Mouse (Mus musculus) c-Kit-negative CD71-positive TER-119-positive erythroid progenitor cells, embryonic 14.5 days (primary cell): ENCODE measurements around the gene C2cd5.
"Not testable (repeated sequence)": the region's sequence is repeated elsewhere in the genome, so short reads cannot be mapped to it uniquely, and the experiment has no call there.

Source experiments
- DNase-seq: peaks from one replicate; pipeline ENCODE4 v3.0.0-alpha.2; 2013; ENCODE audit warnings: low read depth, low spot score

The C2cd5 gene

DNA sequence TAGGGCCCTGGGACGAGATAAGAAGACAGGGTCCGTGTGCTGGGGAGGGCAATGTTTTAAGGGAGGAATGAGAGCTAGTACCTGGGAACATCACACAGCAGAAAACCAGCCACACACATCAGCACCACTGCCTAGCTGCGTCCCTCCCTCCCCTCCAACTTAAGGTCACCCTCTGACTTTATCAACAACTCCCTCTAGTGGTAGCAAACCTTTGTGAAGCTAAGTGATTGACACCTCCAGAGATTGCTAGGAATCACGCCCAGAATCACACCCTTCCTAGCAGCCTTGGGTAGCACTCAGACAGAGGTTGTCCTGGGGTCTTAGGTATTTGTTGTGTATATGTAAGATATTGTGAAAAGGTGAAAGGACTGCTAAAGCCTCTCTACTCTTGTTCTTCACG lies 79.3 kb downstream of the C2cd5 start:
- DNase-seq = peak; percentile 11

DNA sequence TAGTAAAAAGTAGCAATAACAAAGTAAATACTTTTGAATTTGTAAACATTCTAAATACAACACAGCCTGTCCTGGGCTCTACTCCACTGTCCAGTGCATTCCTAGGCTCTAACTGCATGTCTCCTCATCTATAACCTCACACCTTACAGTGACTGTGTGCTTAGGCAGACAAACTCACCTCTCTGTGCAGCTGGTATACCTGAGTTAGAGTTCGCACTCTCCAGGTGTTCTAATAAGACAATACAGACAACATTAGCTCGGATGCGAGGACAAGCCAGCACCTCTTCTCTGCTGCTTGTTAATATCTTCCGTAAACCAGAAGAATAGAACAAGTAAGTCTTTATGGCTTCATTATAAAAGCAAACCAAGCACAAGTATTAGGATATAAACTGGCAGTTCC lies 79.8 kb downstream of the C2cd5 start:
- DNase-seq = no peak

DNA sequence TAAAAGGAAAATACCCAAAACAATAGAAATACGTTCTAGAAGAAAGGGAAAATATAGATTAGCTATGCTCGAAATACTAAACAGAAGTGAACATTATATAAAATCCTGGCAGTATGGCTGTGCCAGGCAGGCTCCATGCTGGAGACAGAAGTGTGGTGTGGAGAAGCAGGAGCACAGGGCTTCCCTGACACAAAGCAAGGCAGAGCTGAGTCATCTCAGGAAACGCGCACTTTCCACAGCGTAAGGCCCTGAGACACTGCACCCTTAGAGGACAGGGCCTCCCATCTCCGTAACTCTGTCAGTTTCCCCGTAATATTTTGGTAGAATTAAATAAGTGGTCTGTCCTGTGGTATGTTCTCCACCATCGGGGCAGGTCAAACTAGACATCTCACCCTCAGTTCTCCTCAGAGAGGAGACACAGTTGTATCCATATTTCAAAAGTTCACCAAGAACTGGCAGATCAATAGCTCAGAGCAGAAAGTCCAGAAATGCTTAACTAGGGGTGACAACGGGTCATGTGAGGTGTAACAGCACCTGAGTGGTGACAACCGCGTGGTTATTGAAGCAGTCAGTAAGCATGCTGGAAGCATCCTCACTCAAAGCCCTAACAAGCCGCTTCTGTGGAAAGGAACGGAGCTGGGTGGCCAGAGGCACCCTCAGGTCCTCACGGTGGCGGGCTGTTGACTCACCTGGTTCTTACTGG lies 87.3 kb downstream of the C2cd5 start:
- no peak for DNase-seq

DNA sequence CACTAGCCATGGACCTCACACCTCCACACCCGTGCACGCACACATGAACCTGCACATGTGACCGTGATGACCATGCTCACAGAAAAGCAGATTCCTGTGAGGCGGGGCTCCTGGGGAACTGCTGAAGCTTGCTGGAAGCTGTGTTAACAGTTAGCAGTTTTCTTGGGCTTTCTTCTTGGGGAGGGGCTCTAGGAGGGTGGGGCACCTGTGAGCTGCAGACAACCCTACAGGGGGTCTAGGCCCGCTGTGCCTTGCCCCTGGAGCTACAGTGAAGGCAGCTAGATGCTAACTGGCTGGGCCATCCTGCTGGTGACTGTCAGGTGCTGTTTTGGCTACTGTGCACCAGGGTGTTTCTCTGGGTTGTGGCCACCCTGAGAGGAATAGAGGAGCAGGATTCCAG lies 91.1 kb downstream of the C2cd5 start:
- no peak for DNase-seq

DNA sequence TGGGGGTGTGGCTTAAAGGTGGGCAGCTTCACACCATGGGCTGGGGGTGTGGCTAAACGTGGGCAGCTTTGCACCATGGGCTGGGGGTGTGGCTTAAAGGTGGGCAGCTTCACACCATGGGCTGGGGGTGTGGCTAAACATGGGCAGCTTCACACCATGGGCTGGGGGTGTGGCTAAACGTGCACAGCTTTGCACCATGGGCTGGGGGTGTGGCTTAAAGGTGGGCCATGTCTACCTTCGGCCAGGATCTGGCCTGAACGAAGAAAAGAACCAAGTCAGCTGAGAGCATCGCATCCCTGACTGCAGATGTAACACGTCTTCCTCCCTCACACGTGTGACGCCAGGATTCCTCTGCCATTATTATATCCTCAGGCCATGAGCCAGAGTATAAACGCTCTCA lies 94.7 kb downstream of the C2cd5 start:
- not testable (repeated sequence) for DNase-seq

DNA sequence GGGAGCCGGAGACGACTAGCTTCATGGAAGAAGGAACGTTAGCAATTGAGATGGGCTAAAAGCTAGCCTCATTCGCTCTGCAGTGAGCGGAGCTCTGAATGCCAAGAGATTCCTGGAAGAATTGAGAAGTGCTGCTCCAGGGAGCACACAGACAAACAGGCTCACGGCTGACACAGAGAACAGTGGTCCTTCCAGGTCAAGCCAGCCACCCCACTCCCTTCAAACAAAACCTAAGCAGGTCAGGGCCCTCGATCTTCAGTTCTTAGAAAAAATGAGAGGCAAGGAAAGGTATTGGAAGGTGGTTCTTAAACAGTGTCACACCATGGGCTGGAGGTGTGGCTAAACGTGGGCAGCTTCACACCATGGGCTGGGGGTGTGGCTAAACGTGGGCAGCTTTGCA lies 95.1 kb downstream of the C2cd5 start:
- DNase-seq = no peak

DNA sequence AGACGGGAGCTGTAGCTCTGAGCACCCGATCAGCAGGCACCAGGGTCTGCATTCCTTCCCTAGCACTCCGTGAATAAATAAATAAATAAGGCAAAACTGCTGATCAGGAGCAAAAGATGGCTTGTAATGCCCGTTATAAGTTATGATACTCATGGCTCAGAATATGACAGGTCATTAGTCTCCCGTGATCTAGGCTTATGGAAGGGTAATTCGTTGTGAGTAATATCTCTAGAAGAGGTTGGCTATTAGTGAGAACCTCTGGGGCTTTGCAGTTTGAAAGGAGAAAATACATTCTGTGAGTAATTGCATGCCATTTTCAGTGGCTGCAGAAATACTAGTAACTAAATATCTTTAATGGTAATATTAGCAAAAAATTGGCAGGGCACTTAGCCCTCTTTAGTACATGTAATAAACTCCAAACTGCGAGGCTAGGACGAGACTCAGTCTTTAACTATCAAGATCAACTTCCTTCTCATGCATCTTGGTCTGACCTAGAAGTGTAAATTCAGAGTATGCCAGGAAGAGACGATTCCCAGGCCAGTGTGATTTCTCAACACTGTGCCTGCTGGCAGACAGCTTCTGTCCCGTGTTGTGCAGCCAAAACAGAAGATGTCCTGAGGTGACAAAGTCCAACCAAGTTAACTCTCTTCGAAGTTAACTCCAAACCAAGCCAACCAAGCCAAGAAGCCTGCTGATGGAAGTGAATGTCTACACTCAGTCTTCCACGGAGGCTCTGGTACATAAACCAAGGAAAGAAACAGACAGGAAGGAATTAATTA lies 101.5 kb downstream of the C2cd5 start:
- no peak for DNase-seq

DNA sequence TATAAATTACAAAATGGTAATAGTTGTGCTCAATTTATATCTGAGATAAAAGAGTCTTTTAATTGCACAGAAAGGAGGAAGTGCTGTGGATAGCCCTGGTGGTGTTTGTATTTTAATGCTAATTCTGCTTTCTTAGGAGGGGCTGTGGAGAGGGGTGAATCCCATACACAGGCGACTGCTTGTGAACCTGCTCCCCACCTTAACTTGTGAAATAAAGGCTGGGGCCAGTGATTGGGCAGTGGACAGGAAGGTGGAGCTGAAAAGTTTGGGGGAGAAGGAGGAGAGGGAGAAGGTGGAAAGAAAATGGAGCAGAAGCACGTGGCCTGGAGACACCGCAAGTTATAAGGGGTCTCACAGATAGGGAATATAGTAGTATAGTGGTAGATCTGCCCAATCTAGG lies 103.1 kb downstream of the C2cd5 start:
- no peak for DNase-seq

DNA sequence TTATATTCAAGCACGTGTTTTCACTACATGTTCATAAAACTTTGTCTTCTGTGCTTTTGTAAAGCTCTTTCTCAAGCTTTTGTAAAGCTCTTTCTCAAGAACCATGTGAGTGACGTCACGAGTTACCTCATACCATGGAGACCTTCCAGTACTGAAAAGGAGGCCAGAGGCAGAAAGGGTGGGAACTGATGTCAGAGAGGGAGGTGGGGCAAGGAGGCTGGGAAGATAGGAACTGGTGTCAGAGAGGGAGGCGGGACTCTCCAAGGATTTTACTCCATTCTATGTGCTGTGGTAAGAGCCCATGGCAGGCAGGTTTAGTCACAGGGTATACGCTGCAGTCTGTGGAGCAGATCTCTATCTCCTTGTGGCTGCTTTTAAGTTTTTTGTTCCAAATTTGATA lies 104.4 kb downstream of the C2cd5 start:
- DNase-seq = no peak

DNA sequence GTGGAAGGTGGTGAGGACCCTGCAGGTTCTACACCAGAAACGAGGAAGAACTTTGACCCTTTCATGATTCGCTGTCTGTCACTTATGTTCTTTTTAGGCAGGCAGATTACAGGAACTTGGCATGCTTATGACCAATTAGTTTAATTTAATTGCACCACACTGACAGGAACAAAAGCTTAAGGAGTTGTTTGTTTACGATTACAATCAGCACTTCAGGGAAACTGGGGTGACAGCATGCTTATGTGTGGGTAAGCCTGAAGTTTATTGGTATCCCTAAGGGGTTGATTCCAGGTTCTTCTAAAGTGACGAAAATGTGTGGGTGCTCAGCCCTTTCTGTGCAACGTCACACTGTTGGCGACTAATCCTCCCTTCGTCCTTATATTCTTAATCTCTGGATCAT lies 105.1 kb downstream of the C2cd5 start:
- no peak for DNase-seq

DNA sequence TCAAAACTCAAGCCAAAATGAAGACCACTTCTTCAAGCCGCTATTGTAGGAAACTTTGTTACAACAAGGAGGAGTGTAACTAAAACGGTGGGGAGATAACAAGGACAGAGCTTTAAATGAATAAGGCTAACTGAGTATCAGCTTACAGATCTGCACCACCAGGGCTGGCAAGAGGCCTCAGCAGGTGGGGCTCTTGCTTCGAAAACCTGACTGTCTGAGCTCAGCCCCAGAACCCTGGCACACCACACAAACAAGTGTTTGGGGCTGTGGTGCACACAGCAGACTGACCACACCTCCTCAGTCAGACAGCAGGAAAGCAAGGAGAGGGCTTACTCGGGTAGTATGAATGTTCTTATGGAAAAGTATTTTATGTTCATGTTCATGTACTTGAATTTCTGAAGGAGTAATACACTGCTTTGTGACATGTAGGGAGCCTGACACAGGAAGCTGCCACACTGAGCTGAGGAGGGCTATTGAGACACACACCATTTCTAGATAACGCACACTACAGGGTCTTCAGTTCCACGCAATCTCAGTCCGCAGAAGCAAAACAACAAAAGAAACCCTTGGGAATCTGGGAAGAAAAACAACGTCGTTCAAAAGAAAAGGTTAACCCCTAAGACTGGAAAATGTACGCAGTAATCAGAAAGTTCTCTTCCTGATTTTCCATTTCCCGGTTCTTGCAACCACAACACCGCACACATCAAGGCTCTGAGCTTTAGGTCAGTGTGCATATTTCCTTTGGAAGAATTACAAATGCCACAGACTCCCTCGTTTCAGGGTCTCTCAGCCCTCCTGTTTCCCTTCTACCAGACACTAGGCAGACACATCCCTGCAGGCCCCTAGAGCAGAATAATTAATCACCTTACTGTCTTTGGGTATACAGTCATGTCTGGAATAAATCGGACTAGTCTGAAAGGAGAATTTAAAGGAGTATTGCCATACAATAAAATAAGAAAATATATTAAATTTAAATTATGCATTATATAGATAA lies 105.9 kb downstream of the C2cd5 start:
- no peak for DNase-seq

DNA sequence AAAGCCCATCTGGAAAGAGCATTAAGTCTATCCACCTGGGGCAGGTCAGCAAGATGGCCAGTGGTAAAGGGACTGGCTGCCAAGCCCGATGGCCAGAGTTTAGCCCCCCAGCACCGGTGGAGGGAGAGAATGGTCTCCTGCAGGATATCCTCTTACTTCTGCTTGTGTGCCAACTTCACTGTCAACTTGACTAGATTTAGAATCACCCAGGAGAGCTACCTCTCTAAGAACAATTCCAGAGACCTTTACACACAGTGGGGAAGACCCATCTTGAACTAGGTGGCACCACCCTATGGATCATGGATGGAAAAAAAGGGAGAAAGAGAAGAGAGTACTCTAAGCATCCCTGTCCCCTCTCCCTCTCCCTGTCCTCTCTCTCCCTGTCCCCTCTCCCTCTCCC lies 107.0 kb downstream of the C2cd5 start:
- DNase-seq = no peak

DNA sequence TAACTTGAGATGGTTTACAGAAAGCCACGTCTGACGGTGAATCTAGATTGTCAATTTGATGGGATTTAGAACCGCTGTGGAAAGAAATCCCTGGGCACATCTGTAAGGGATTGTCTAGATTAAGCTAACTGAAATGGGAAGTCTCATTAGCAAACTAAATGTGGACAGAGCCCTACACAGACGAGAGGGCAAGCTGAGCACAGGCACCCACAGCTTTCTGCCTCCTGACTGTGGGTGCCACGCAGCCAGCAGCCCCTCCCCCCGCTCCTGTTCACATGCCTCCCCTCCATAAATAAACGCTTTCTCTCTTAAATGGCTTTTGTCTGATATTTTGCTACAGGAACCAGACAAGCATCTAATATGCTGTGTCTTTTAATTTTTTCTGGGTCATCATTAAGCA lies 107.8 kb downstream of the C2cd5 start:
- no peak for DNase-seq

DNA sequence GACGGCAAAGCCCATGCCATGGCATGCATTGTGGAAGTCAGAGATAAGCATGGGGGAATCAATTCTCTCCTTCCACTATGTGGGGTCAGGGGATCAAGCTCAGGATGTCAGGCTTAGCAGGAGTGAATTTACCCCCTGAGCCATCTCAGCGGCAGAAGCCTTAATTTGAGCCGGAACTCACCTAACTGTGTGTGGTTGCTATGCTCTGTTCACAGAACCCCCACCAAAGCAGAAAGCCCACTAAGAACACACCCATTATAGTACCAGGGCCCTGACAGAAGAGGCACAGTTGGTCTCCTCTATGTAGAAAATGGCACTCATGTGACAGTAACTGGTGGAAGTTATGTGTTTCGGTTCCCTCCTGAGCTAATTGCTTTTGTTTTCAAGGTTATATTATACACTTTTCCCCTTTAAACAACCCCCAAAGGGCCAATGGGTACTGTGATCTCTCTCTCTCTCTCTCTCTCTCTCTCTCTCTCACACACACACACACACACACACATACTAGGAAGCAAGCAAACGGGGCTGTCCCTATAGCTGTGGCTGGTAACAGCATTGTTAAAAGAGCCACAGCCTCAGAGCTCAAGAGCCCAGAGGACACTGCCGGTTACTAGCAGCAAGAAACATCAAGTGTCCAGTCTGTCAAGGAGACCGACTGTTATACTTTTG lies 108.4 kb downstream of the C2cd5 start:
- no peak for DNase-seq

DNA sequence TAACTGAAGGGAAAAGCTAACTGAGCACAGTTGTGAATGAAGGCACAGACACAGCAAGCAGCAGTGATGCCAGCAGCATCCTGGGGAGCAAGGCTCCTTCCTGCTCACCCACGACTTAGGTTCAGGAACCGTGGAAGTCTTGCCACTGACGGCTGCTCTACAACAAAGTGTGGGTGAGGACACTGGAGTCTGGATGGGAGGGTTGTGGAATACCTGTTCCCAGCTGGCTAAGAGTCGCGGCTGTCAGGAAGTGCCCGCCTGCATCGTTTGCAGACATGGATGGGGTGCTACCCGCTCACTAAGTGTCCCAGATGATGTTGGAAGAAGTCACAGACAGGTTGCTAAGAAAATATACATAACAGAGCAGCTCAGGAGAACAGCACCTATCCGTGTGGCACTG lies 109.4 kb downstream of the C2cd5 start:
- no peak for DNase-seq

DNA sequence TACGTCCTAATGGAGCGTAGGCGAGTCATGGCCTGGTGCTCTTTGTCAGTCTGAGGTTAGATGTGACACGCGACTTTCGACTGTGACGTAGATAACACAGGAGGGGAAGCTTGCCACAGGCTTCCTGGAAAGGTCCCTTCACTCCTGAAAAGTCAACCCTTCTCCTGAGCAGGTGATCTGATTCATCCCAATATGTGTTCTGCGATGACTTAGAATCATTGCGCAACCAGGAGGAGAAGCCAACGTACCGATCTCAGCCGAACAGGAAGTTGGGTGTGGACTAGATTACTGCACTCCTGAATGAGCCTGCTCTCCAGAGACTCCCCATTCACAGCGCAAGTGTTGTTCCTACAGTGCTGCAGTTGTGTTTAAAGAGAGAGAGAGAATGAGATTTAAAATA lies 110.4 kb downstream of the C2cd5 start:
- no peak for DNase-seq

DNA sequence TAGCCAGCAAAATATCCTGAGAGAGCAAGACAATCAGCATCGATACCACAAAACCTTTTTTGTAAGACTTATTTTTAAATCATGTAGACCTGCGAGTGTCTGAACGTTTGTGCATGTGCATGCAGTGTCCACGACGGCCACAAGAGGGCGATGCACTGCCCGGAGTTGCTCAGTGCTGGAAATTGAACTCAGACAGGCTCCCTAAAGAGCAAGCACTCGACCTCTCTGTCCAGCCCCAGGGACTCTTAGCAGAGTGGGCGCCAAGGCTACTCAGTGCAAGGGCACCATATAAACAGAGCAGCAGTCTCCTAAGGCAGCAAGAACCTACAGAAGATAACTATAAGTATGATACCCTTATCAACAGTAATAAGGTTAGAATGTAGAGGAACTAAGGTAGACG lies 111.2 kb downstream of the C2cd5 start:
- peak; percentile 42 for DNase-seq

DNA sequence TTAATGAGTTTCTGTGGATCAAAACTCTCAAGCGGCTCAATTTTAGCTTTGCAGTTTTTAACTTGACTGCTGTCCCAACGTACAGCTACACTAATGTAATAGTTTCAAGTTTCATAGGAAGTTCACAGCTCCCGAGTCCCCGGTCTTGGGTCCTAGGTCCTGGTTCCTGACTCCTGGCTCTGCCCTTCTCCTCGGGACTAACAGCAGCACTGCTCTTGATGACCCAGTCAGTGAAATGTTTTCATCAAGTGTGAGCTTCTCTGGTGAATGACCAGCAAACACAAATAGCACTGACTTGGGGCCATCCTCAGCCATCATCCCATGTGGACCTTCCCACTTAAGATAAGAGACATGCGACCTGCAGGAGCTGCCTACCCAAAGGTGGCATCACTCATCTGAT lies 111.7 kb downstream of the C2cd5 start:
- no peak for DNase-seq

DNA sequence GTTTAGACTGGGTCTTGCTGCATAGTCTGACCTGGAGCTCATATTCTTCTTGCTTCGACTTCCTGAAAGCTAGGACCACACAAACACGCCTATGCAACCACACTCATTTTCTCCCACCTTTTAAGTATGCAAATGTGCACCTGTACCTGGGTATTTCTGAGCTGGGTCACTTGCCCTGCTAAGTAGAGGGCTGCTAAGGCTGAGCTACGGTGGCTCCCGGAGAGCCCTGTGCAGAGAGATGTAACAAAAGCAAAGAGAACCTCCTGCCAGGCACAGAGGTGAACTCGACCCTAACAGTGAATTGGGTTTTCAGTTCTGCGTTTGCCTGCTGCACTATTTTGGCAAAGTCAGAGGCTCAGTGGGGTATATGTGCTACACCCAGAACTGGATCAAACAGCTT lies 112.3 kb downstream of the C2cd5 start:
- no peak for DNase-seq

DNA sequence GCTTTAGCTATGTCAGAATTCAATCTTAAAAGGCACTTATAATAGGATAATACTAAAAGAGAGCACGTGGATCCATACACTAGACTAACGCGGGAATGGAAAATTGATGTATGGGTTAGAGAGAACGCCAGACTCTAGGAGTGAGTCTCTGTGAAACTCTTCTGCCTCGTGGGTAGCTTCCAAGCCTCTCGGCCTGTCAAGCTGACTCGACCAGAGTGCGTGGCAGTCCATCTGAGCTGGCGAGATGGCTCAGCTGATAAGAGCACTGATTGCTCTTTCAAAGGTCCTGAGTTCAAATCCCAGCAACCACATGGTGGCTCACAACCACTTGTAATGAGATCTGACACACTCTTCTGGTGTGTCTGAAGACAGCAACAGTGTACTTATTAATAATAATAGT lies 113.2 kb downstream of the C2cd5 start:
- DNase-seq = not testable (repeated sequence)

DNA sequence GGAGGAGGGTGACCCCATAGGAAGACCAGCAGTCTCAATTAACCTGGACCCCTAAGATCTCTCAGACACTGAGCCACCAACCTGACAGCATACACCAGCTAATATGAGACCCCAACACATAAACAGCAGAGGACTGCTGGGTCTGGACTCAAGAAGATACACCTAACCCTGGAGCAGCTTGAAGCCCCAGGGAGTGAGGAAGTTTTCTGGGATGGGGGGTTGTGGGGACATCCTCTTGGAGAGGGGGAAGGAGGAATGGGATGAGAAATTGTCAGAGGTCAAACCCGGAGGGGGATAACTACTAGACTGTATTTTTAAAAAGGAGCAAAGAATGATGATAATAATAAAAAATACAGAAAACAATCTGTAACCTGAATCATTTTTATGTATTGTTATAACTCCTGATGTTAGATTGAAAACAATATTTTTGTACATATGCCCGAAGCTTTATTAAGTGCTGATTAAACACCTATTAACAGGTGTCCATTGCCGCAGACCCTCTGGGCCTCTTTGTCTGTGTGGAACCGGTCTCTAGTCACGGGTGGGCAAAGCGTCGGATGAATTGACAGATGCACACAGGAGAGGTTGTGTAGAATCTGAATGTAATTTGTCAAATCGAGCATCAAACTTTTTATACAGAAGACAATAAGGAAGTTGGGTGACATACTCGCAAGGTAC lies 114.2 kb downstream of the C2cd5 start:
- not testable (repeated sequence) for DNase-seq
